Mouse (Mus musculus) intestine, postnatal 0 days (tissue): ENCODE measurements around the gene Csrp3. TPM values are rescaled to one million over a fixed set of nuclear protein-coding genes. Genes with fewer than 3 reads are reported as not detected.
A peak's percentile ranks its signal among the peaks of the same experiment; 100 is the strongest.

Source experiments
- ATAC-seq: fragments of 200-750 bp; cut with Nextera tagmentation; 2 replicates; pipeline ENCODE4 v1.8.0; 2017; ENCODE audit warnings: mild to moderate bottlenecking, moderate TSS enrichment, moderate library complexity
- H3K27ac ChIP-seq: fragments of 300-500 bp; sonication (generic); 2 replicates; pipeline ENCODE4 v1.5.1; 2014; ENCODE audit warnings: mild to moderate bottlenecking, low read depth, low read length, moderate library complexity
- H3K27me3 ChIP-seq: fragments of 300-500 bp; sonication (generic); replicated peaks from 2 replicates; pipeline ENCODE4 v1.6.1; 2014; ENCODE audit warnings: low read length, mixed read lengths; ENCODE audit not compliant: control insufficient read depth, insufficient read depth
- H3K36me3 ChIP-seq: fragments of 300-500 bp; sonication (generic); 2 replicates; pipeline ENCODE4 v1.6.1; 2014; ENCODE audit warnings: mild to moderate bottlenecking, moderate library complexity; ENCODE audit not compliant: control insufficient read depth, insufficient read depth
- H3K4me1 ChIP-seq: fragments of 300-500 bp; sonication (generic); replicated peaks from 2 replicates; pipeline ENCODE4 v1.6.1; 2014; ENCODE audit warnings: antibody characterized with exemption, low read length, mixed read lengths; ENCODE audit not compliant: control insufficient read depth, insufficient read depth
- H3K4me2 ChIP-seq: fragments of 300-500 bp; sonication (generic); replicated peaks from 2 replicates; pipeline ENCODE4 v1.6.1; 2014; ENCODE audit warnings: low read depth, mild to moderate bottlenecking, moderate library complexity
- H3K4me3 ChIP-seq: fragments of 300-500 bp; sonication (generic); 2 replicates; pipeline ENCODE4 v1.5.1; 2014; ENCODE audit warnings: low read depth, low read length
- H3K9ac ChIP-seq: fragments of 300-500 bp; sonication (generic); 2 replicates; pipeline ENCODE4 v1.6.1; 2014; ENCODE audit warnings: mild to moderate bottlenecking, low read depth, low read length
- H3K9me3 ChIP-seq: fragments of 300-500 bp; sonication (generic); 2 replicates; pipeline ENCODE4 v1.6.1; 2016; ENCODE audit warnings: mixed run types; ENCODE audit not compliant: control insufficient read depth
- CTCF ChIP-seq: sonication (generic); IDR thresholded peaks from 2 replicates; pipeline ENCODE4 v1.5.1; 2016; ENCODE audit warnings: low read depth, mild to moderate bottlenecking, control low read depth, antibody characterized with exemption, moderate library complexity
- WGBS: fragments of 180-500 bp; shearing (Covaris S2); extraction: QIAGEN DNeasy Blood & Tissue Kit; methylation state at CpG from one replicate; pipeline ENCODE4 v1.1.7; 2014; 5-methylcytosine and 5-hydroxymethylcytosine counted together
- polyA plus RNA-seq: library from polyadenylated mRNA; unstranded; fragments of >200 nt; fragmentation: Nextera tagmentation; extraction: Ambion mirVana; gene quantifications from 2 replicates; pipeline ENCODE4 v1.2.1, GENCODE M21; 2015

The Csrp3 gene
- polyA plus RNA-seq, 1 experiment from 2014 or later = 5.8 TPM

- H3K27me3 ChIP-seq = no peaks in the 10 kb centered on the region
- 77% methylated on average over 11 of the region's 11 CpGs for WGBS
- no peak for ATAC-seq
- H3K36me3 ChIP-seq = peaks cover 90% of the 10 kb centered on the region
- H3K4me3 ChIP-seq = no peak overlapping the region
- H3K4me2 ChIP-seq = no peak overlapping the region
- H3K9me3 ChIP-seq = no peaks in the 10 kb centered on the region
- H3K27ac ChIP-seq = no peak overlapping the region
- H3K9ac ChIP-seq = no peak overlapping the region
- H3K4me1 ChIP-seq = no peaks in the 10 kb centered on the region
- no peak for TF ChIP-seq CTCF
These were observed 23.5 kb upstream of the Csrp3 start for GRCm38 (mm10) chr7:48871292-48871691.

DNA sequence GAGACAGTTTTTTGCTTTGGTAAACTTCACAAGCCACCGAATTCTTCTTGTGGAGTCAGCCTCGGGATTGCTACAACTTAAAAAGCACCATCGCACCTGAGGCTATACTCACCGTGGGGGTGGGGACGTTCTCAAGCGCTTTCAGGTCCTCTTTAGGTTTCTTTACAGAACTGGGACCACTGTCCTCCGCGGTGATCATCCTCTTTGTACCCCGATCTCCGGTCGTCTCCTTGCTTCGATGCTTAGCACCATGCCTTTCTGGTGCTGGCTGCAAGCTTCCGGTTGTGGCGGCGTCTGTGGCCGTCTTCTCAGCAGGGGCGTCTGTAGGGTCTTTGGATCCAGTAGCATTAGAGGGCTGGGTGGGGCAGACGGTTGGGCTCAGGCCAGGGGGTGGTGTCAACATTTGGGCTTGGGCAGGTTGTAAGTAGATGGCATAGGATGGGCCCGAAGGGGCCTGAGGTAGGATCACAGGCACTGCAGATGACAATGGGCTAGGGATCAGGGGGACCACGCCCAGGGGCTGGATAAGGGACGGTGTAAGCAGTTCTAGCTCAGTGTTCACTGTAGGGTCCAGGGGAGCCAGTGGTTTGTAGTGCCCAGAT, 22.8 kb upstream of the Csrp3 start:
- no peak overlapping the region for H3K4me2 ChIP-seq
- no peak overlapping the region for H3K27ac ChIP-seq
- peaks cover 91% of the 10 kb centered on the region for H3K36me3 ChIP-seq
- no peaks in the 10 kb centered on the region for H3K4me1 ChIP-seq
- no peak for ATAC-seq
- H3K9ac ChIP-seq = no peak overlapping the region
- no peak for TF ChIP-seq CTCF
- H3K9me3 ChIP-seq = no peaks in the 10 kb centered on the region
- H3K27me3 ChIP-seq = no peaks in the 10 kb centered on the region
- WGBS = 94% methylated on average over 21 of the region's 21 CpGs
- no peak overlapping the region for H3K4me3 ChIP-seq

DNA sequence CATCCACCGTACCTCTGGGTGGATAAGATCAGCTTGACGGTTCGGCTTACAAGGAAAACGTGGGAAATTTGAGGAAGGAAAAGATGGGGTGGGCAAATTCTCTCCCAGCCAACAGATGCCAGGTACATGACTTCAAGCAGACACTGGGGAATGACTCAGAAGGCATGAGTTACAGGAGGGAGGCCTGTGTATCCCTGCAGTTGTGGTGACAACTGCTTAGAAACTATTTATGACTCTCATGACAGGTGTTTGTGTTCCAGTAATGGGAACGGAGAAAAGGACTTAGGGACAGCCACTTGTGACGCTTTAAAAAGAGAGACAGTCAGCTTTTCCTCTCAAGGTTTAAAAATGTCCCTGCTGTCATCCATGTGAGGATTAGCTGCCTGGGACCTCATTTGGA, 22.3 kb upstream of the Csrp3 start:
- H3K27me3 ChIP-seq = no peaks in the 10 kb centered on the region
- no peak for TF ChIP-seq CTCF
- no peak overlapping the region for H3K27ac ChIP-seq
- H3K4me2 ChIP-seq = no peak overlapping the region
- no peaks in the 10 kb centered on the region for H3K4me1 ChIP-seq
- ATAC-seq = no peak
- H3K9me3 ChIP-seq = no peaks in the 10 kb centered on the region
- H3K9ac ChIP-seq = no peak overlapping the region
- WGBS = 84% methylated on average over 6 of the region's 6 CpGs
- H3K36me3 ChIP-seq = peaks cover 91% of the 10 kb centered on the region
- no peak overlapping the region for H3K4me3 ChIP-seq

DNA sequence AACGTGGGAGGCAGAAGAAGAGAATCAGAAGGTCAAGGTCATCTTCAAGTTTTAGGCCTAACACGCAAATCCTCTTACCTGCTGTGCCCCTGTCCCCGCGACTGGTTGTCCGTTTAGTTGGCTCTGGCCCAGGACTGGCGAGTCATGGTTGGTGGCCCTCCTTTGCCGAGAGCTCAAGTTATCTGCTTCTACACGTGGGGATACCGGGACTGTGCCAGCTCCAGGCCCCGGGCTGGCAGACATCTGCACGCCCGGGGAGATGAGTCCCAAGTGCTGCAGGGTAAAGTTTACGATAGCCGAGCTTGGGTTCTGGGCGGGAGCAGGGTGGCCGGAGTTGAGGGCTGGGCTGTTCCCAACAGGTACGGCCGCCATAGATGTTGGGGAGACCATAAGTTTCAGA, 19.7 kb upstream of the Csrp3 start:
- TF ChIP-seq CTCF = no peak
- Histone ChIP-seq H3K9me3 (no peaks in the 10 kb centered on the region), H3K27me3 (no peaks in the 10 kb centered on the region), H3K27ac (0 out of 2 replicates have a peak overlapping the region, but pooled peaks have one; percentile 7), H3K9ac (no peak overlapping the region), H3K4me3 (no peak overlapping the region), H3K36me3 (peaks cover 67% of the 10 kb centered on the region), H3K4me2 (no peak overlapping the region), H3K4me1 (no peaks in the 10 kb centered on the region)
- ATAC-seq = no peak
- 91% methylated on average over 18 of the region's 18 CpGs for WGBS

GRCm38 (mm10) chr7:48864671-48865458, 17.0 kb upstream of the Csrp3 start:
- H3K27me3 ChIP-seq = no peaks in the 10 kb centered on the region
- H3K4me3 ChIP-seq = no peak overlapping the region
- H3K36me3 ChIP-seq = peaks cover 40% of the 10 kb centered on the region
- WGBS = 83% methylated on average over 9 of the region's 9 CpGs
- no peaks in the 10 kb centered on the region for H3K4me1 ChIP-seq
- H3K4me2 ChIP-seq = no peak overlapping the region
- no peak for TF ChIP-seq CTCF
- H3K27ac ChIP-seq = no peak overlapping the region
- H3K9ac ChIP-seq = no peak overlapping the region
- H3K9me3 ChIP-seq = no peaks in the 10 kb centered on the region
- no peak for ATAC-seq

DNA sequence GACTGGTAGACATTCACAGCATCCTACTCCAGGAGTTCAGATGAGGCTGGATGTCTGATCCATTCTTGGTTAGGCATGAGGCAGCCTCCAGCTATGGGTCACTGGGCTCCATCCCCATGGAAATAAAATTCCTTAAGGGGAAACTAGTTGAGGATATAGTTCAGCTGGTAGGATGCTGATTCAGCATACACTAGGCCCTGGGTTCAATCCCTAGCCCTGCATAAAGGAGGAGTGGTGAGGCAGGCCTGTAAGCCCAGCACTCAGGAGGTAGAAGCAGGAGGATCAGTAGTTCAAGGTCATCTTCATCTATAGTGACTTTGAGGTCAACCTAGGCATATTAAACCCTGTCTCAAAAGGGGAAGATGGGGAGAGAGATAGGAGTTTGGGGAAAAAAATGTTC, 16.4 kb upstream of the Csrp3 start:
- no peaks in the 10 kb centered on the region for H3K4me1 ChIP-seq
- H3K9ac ChIP-seq = no peak overlapping the region
- no peak overlapping the region for H3K4me3 ChIP-seq
- peaks cover 35% of the 10 kb centered on the region for H3K36me3 ChIP-seq
- H3K4me2 ChIP-seq = no peak overlapping the region
- no peak for TF ChIP-seq CTCF
- no peak for ATAC-seq
- H3K9me3 ChIP-seq = no peaks in the 10 kb centered on the region
- H3K27me3 ChIP-seq = no peaks in the 10 kb centered on the region
- no peak overlapping the region for H3K27ac ChIP-seq
